Mouse (Mus musculus) kidney, adult 2 months (tissue): ENCODE measurements around the gene Adgrl2.

Source experiments
- CTCF ChIP-seq: fragments of 200-500 bp; conservative IDR thresholded peaks from 2 replicates; pipeline ENCODE4 v1.5.1; 2011; ENCODE audit warnings: low read depth, mild to moderate bottlenecking, control low read depth, low read length, moderate library complexity, mixed read lengths; ENCODE audit not compliant: insufficient read depth, insufficient read length
- POLR2A ChIP-seq: fragments of 200-500 bp; IDR thresholded peaks from one replicate; pipeline ENCODE4 v1.6.1; 2011; ENCODE audit warnings: low read depth, low read length, control low read depth

- TF ChIP-seq POLR2A (no peak), CTCF (no peak)
Measured at GRCm38 (mm10) chr3:148905435-148905834, 84.9 kb downstream of the Adgrl2 start.
